Mouse (Mus musculus) left cerebral cortex, postnatal 10 days (tissue): ENCODE data around the gene Rtp1. TPM values are rescaled to one million over a fixed set of nuclear protein-coding genes. Genes with fewer than 3 reads are reported as not detected.

Source experiments
- total RNA-seq, 2 experiments: library from RNA; stranded (reverse); gene quantifications; 2 replicates each; pipeline ENCODE4 v1.2.3; 2021

Gene Rtp1
- total RNA-seq, 2 experiments from 2014 or later, result 0.17 TPM; not detected in 1

Other genes with a start within 250 kb of the Rtp1 start
- gene St6gal1, start 204.4 kb upstream of the Rtp1 start, total RNA-seq, result 10 to 100 TPM; 10.3 to 12.0 TPM
- 1 to 10 TPM in 1 of 2 experiments, not detected in 1; 1.7 TPM for gene Rtp4, start 91.2 kb downstream of the Rtp1 start, total RNA-seq
- gene Masp1, start 91.7 kb downstream of the Rtp1 start, total RNA-seq, result 10 to 100 TPM; 19.8 to 20.9 TPM